In the genomic region with DNA sequence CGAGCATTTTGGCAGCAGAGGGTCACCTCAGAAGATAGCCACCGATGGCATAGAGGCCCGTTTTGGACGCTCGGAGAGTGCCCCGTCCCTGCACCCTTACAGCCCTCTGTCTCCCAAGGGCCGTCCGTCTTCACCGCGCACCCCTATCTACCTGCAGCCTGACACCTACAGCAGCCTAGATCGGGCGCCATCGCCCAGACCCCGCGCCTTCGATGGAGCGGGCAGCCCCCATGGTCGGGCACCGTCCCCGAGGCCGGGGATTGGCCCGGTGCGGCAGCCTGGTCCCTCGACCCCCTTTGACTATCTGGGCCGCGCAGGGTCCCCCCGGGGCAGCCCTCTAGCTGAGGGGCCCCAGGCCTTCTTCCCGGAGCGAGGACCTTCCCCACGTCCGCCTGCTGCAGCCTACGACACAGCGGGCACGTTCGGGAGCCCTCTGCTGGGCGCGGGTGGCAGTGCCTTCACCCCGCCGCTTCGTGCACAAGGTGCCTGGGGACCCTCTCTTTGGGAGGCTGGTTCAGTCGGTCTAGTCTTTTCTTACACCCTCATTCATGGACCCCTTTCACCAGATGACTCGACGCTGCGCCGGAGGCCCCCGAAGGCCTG, we compare ENCODE assay signal across 8 mouse cellular contexts. TPM values are rescaled to one million over a fixed set of nuclear protein-coding genes. Genes with fewer than 3 reads are reported as not detected.
DNase-seq lines count a peak whose midpoint lies in the region; ATAC-seq and TF ChIP-seq lines count a peak whose summit lies in the region.

No protein-coding gene starts in this region.

- H3K27me3 ChIP-seq in limb, embryonic 13.5 days: peaks cover 15% of the 10 kb centered on the region
- H3K27me3 ChIP-seq in midbrain, embryonic 16.5 days (ENCODE audit: control insufficient read depth, insufficient read depth, low read depth, low read length): no peaks in the 10 kb centered on the region
- H3K27me3 ChIP-seq in stomach, embryonic 16.5 days (ENCODE audit: control insufficient read depth, insufficient read depth, low read length): no peaks in the 10 kb centered on the region

- DNase-seq in layer of hippocampus, adult 2 months (ENCODE audit: low spot score in 2 of 2): peak in 1 of 2 experiments; percentile 79
- DNase-seq in layer of hippocampus, adult 9-11 months: no peak
- DNase-seq in cerebellum, adult 9-11 months: peak; percentile 75
- DNase-seq in frontal cortex, postnatal 25 days (ENCODE audit: low spot score in 2 of 2): peak; percentile 51 to 63

- peaks cover 12% of the 10 kb centered on the region; the same call in 1 of the 2 replicates for H3K36me3 ChIP-seq in limb, embryonic 13.5 days
- no peaks in the 10 kb centered on the region for H3K36me3 ChIP-seq in midbrain, embryonic 16.5 days (ENCODE audit: control insufficient read depth, insufficient read depth, low read length)
- 0 out of 2 replicates have a peak, but pooled peaks cover 6% of the 10 kb centered on the region for H3K36me3 ChIP-seq in stomach, embryonic 16.5 days (ENCODE audit: control insufficient read depth, insufficient read depth, low read length)

- peak; percentile 82 for ATAC-seq in inflammation-experienced regulatory T-cells, adult 6 months
- ATAC-seq in limb, embryonic 13.5 days (ENCODE audit: low FRiP score, low read depth): peak; percentile 64
- ATAC-seq in midbrain, embryonic 16.5 days: peak; percentile 87
- peak; percentile 74 for ATAC-seq in stomach, embryonic 16.5 days (ENCODE audit: insufficient read depth, low FRiP score)

- WGBS in limb, embryonic 13.5 days: 11% methylated on average over 46 of the region's 46 CpGs
- 10% methylated on average over 46 of the region's 46 CpGs for WGBS in midbrain, embryonic 16.5 days
- WGBS in stomach, embryonic 16.5 days: 12% methylated on average over 46 of the region's 46 CpGs

- H3K4me2 ChIP-seq in limb, embryonic 13.5 days (replicated peaks): peak overlapping the region; percentile 81
- H3K4me2 ChIP-seq in midbrain, embryonic 16.5 days (ENCODE audit: low read length): peak overlapping the region; percentile 78
- H3K4me2 ChIP-seq in stomach, embryonic 16.5 days (ENCODE audit: low read depth, low read length): peak overlapping the region; percentile 60

- H3K9me3 ChIP-seq in limb, embryonic 13.5 days: no peaks in the 10 kb centered on the region
- no peaks in the 10 kb centered on the region for H3K9me3 ChIP-seq in midbrain, embryonic 16.5 days (replicated peaks; ENCODE audit: control insufficient read depth, low read length, poor library complexity, severe bottlenecking)
- no peaks in the 10 kb centered on the region for H3K9me3 ChIP-seq in stomach, embryonic 16.5 days (replicated peaks; ENCODE audit: control insufficient read depth, low read length)

- H3K9ac ChIP-seq in limb, embryonic 13.5 days: peak overlapping the region; percentile 62
- peak overlapping the region; percentile 72 for H3K9ac ChIP-seq in midbrain, embryonic 16.5 days (ENCODE audit: low read depth, low read length)
- peak overlapping the region; percentile 72 for H3K9ac ChIP-seq in stomach, embryonic 16.5 days (ENCODE audit: low read length)

- peak overlapping the region; percentile 65 for H3K4me3 ChIP-seq in layer of hippocampus, adult 2 months
- H3K4me3 ChIP-seq in limb, embryonic 13.5 days: peak overlapping the region; percentile 42
- H3K4me3 ChIP-seq in midbrain, embryonic 16.5 days (ENCODE audit: low read depth, low read length): peak overlapping the region; percentile 44
- H3K4me3 ChIP-seq in stomach, embryonic 16.5 days (replicated peaks; ENCODE audit: low read length): peak overlapping the region; percentile 44

- peaks cover 3% of the 10 kb centered on the region; the same call in 1 of the 2 replicates for H3K4me1 ChIP-seq in limb, embryonic 13.5 days
- peaks cover 5% of the 10 kb centered on the region; the same call in 1 of the 2 replicates for H3K4me1 ChIP-seq in midbrain, embryonic 16.5 days (ENCODE audit: control insufficient read depth, insufficient read depth, low read length)
- H3K4me1 ChIP-seq in stomach, embryonic 16.5 days (ENCODE audit: control insufficient read depth, insufficient read depth, low read length): peaks cover 4% of the 10 kb centered on the region; the same call in 1 of the 2 replicates

- peak; percentile 98 for TF ChIP-seq CTCF in layer of hippocampus, adult 2 months (conservative IDR thresholded peaks at IDR 0.05)

- H3K27ac ChIP-seq in layer of hippocampus, adult 2 months: peak overlapping the region; percentile 88
- H3K27ac ChIP-seq in limb, embryonic 13.5 days: no peak overlapping the region
- no peak overlapping the region; the same call in 1 of the 2 replicates for H3K27ac ChIP-seq in midbrain, embryonic 16.5 days (ENCODE audit: low read length)
- H3K27ac ChIP-seq in stomach, embryonic 16.5 days (ENCODE audit: low read length): no peak overlapping the region

RNA-seq across cellular contexts. Expression of a gene that starts 10.4 kb away (rescaled TPM):
- total RNA-seq in layer of hippocampus, adult 2 months (2021): 1 to 10 TPM; 6.1 to 6.9 TPM
- not detected for polyA plus RNA-seq in inflammation-experienced regulatory T-cells, adult 6 months (2017; shearing (Covaris generic))
- 9.0 and 9.6 TPM in 2 replicates for polyA plus RNA-seq in limb, embryonic 13.5 days (2015; fragmentation: Nextera tagmentation; extraction: Ambion mirVana)
- 2.0 and 2.8 TPM in 2 replicates for polyA plus RNA-seq in midbrain, embryonic 16.5 days (2015; fragmentation: Nextera tagmentation; extraction: Ambion mirVana)
- 7.8 and 9.6 TPM in 2 replicates for polyA plus RNA-seq in stomach, embryonic 16.5 days (2015; fragmentation: Nextera tagmentation; extraction: Ambion mirVana)

RNA-seq across cellular contexts. Expression of a gene that starts 10.6 kb away (rescaled TPM):
- total RNA-seq in layer of hippocampus, adult 2 months (2021): 10 to 100 TPM; 18.1 to 19.5 TPM
- 10 to 100 TPM in 2 of 3 experiments, 1 to 10 TPM in 1; 8.9 to 22.4 (median 17.6) TPM for polyA plus RNA-seq in inflammation-experienced regulatory T-cells, adult 6 months (2017; shearing (Covaris generic))
- 29.9 and 31.8 TPM in 2 replicates for polyA plus RNA-seq in limb, embryonic 13.5 days (2015; fragmentation: Nextera tagmentation; extraction: Ambion mirVana)
- 24.1 and 24.6 TPM in 2 replicates for polyA plus RNA-seq in midbrain, embryonic 16.5 days (2015; fragmentation: Nextera tagmentation; extraction: Ambion mirVana)
- polyA plus RNA-seq in stomach, embryonic 16.5 days (2015; fragmentation: Nextera tagmentation; extraction: Ambion mirVana): 22.9 and 23.0 TPM in 2 replicates

RNA-seq across cellular contexts. Expression of a gene that starts 11.9 kb away (rescaled TPM):
- total RNA-seq in layer of hippocampus, adult 2 months (2021): 10 to 100 TPM; 36.4 to 36.5 TPM
- 10 to 100 TPM in 2 of 3 experiments, 1 to 10 TPM in 1; 7.8 to 10.9 (median 10.8) TPM for polyA plus RNA-seq in inflammation-experienced regulatory T-cells, adult 6 months (2017; shearing (Covaris generic))
- polyA plus RNA-seq in limb, embryonic 13.5 days (2015; fragmentation: Nextera tagmentation; extraction: Ambion mirVana): 18.2 and 18.3 TPM in 2 replicates
- polyA plus RNA-seq in midbrain, embryonic 16.5 days (2015; fragmentation: Nextera tagmentation; extraction: Ambion mirVana): 28.0 and 29.5 TPM in 2 replicates
- 11.7 and 11.8 TPM in 2 replicates for polyA plus RNA-seq in stomach, embryonic 16.5 days (2015; fragmentation: Nextera tagmentation; extraction: Ambion mirVana)

RNA-seq across cellular contexts. Expression of a gene that starts 25.3 kb away (rescaled TPM):
- total RNA-seq in layer of hippocampus, adult 2 months (2021): 10 to 100 TPM; 51.7 to 51.9 TPM
- polyA plus RNA-seq in inflammation-experienced regulatory T-cells, adult 6 months (2017; shearing (Covaris generic)): 10 to 100 TPM; 51.1 to 68.7 (median 55.2) TPM
- polyA plus RNA-seq in limb, embryonic 13.5 days (2015; fragmentation: Nextera tagmentation; extraction: Ambion mirVana): 89.1 and 96.4 TPM in 2 replicates
- polyA plus RNA-seq in midbrain, embryonic 16.5 days (2015; fragmentation: Nextera tagmentation; extraction: Ambion mirVana): 80.1 and 82.4 TPM in 2 replicates
- polyA plus RNA-seq in stomach, embryonic 16.5 days (2015; fragmentation: Nextera tagmentation; extraction: Ambion mirVana): 61.4 and 66.5 TPM in 2 replicates

RNA-seq across cellular contexts. Expression of a gene that starts 34.0 kb away (rescaled TPM):
- 1 to 10 TPM; 3.2 to 3.5 TPM for total RNA-seq in layer of hippocampus, adult 2 months (2021)
- polyA plus RNA-seq in inflammation-experienced regulatory T-cells, adult 6 months (2017; shearing (Covaris generic)): 1 to 10 TPM; 1.5 to 4.8 (median 2.7) TPM
- polyA plus RNA-seq in limb, embryonic 13.5 days (2015; fragmentation: Nextera tagmentation; extraction: Ambion mirVana): 8.3 and 8.6 TPM in 2 replicates
- 1.4 and 1.7 TPM in 2 replicates for polyA plus RNA-seq in midbrain, embryonic 16.5 days (2015; fragmentation: Nextera tagmentation; extraction: Ambion mirVana)
- polyA plus RNA-seq in stomach, embryonic 16.5 days (2015; fragmentation: Nextera tagmentation; extraction: Ambion mirVana): 13.3 and 15.8 TPM in 2 replicates
